Mouse (Mus musculus): ENCODE measurements around the gene Ndufc1.
"Not testable (repeated sequence)": the region's sequence is repeated elsewhere in the genome, so short reads cannot be mapped to it uniquely, and the experiment has no call there.

Ndufc1 gene

GRCm38 (mm10) chr3:51396219-51397068 is 12.3 kb downstream of the Ndufc1 start, which contains the start of gene Mgarp:
Gene Mgarp (minus strand): TSS chr3:51396738.
- no peak for DNase-seq (ENCODE audit: low read depth, low spot score)

DNA sequence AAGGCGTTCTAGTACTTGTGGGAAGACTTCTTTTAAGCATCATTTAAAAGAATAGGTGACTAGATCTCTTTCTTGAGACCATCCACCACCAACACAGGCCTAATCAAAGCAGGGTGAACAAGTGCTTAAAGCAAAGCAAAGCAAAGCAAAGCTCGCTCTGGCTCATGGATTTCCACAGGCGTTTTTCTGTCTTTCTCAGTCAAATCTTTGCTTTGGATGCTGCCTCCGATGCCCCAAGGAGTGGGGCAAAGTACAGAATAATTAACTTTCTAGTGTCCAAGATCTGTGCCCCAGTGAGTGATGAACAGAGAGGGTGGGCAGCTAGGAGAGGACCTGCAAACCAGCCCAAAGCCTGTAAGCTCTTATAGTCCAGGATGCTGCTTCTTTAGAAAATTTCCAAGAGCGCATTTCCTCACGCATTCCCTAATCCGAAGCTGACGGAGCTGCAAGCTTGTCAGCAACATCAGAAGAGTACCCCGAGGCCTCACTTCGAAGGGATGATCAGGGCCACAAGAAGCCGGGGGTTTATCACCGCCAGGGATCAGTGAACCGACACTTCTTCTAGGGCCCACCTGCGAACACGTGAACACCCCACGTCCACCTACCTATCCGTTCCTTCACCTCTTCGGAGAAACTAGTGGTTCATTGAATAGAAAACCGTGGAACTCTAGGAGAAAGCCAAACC is 13.2 kb downstream of the Ndufc1 start:
- DNase-seq (ENCODE audit: low read depth, low spot score): no peak

DNA sequence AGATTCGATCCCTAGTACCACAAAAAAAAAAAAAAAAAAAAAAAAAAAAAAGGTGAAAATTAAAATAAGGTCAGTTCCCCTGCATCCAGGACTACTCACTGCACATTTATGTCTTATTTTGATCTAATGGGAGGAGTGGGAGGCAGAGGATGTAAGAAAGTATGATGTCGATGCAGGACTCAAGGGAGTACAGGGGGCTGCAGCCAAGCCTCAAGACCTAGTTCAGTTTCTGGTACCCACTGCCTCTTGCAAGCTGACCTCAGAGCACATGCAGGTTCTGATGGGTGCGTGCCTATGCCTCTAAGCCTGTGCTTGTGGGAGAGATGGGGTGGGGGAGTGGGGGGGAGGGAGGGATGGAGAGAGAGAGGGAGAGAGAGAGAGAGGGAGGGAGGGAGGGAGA is 13.9 kb downstream of the Ndufc1 start:
- no peak for DNase-seq (ENCODE audit: low read depth, low spot score)

GRCm38 (mm10) chr3:51393651-51394050 is 15.1 kb downstream of the Ndufc1 start:
- no peak for DNase-seq (ENCODE audit: low read depth, low spot score)

DNA sequence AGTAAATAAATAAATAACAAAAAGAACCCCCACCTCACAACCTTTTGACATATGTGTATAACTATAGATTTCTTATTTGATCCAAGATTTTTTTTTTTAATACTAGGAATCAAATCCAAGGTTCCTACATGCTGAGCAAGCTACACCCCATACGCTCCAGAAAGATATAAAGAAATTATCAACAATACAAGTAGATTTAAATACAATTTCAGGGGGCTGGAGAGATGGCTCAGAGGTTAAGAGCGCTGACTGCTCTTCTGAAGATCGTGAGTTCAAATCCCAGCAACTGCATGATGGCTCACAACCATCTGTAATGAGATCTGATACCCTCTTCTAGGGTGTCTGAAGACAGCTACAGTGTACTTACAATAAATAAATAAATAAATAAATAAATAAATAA is 15.8 kb downstream of the Ndufc1 start:
- DNase-seq (ENCODE audit: low read depth, low spot score): not testable (repeated sequence)

DNA sequence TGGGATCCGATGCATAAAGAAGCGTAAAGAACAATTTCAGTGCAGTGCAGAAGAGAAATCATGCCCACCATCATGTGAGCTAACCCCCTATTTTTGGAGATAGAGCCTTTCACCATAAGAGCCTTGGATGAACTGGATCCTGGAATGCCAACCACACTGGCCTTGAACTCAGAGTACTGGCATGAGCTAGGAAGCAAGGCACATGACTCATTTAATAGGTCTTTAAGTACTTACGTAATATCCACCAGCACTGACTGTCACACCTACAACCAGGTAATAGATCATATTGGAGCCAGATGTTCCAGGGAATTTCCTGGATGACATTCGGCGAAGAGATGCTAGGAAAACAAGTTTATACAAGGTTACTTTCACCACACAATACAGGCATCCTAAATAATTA is 17.2 kb downstream of the Ndufc1 start:
- DNase-seq (ENCODE audit: low read depth, low spot score): no peak

- no peak for DNase-seq (ENCODE audit: low read depth, low spot score)
These were observed 17.7 kb downstream of the Ndufc1 start for GRCm38 (mm10) chr3:51391095-51391494.

DNA sequence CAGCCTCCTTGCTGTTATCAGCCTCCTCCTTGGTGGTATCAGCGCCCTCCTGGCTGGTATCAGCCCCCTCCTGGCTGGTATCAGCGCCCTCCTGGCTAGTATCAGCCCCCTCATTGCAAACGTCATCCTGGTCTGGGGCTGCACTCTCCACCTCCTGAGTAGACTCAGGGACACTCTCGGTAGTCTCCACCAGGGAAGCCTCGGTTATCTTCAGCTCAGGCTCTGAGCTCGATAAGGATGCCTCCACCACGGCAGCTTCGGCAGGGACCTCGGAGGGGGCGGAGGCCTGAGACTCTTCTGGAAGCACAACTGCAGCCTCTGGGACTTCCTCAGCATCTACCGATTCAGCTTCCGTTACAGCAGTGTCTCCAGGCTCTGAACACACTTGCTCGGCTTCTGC is 19.9 kb downstream of the Ndufc1 start:
- DNase-seq (ENCODE audit: low read depth, low spot score): no peak

DNA sequence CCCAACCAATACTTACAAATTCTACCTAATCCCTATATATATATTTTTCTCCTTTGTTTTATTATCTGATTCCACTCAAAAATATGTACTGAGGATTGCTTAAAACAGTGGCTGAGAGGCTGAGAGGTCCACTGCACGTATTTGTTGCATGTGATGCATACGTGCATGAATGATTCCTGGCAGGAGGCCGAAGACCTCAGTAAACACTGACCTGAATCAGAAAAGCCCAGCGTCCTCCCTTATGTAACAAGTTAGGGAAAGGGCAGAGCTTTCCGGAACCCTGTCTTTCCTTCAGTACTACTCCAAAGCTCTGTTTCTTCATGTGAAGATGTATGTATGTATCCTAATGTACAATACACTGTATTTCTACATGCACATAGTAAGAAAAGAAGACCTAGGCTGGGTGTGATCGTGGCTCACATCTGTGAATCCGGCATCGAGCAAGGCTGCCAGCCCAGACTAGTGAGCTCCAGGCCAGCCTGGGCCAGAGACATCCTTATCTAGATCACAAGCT is 20.9 kb downstream of the Ndufc1 start:
- no peak for DNase-seq (ENCODE audit: low read depth, low spot score)

DNA sequence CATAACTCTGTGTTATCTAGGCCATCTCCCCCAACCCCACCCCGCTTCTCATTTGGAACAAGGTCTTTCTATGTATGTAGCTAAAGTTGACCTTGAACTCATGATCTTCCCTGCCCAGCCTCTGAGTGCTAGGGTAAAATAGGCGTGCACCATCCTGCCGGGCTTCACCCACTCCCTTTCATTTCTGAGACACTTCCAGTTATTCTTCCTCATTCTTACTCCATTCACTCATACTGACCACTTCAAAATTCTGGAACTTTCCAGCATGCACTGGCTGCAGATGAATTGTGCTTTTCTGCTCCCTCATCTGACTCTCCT is 21.7 kb downstream of the Ndufc1 start:
- no peak for DNase-seq (ENCODE audit: low read depth, low spot score)

DNA sequence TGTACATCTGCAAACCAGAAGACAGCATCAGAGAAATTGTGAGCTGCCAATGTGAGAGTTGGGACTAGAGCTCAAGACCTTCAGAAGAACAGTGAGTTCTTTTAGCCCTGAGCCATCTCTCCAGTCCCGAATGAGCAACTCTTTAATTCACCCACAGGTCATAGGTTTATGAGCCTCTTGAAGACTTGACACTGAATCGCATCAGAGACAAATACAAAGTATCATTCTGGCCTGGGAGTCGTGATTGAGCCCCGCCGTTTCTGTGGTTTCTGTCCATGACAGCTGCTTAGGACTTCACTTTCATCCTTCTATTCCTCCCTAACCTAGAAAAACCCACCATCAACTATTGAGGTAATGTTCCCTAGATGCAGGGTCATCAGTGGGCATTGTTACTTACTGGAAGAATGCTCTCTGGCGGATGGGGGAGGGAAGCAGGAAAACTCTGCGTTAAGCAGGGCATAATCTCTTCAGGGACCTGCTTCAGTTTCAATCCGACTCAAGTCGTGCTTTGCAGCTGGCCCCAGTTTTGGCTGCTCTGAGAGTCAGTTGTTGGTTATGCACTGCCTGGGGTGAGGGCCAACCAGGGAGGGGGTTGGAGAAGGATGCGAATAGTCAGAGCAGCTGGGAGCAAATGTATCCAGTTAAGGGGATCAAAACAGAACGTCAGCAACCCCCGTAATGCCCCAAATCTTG is 22.2 kb downstream of the Ndufc1 start:
- DNase-seq (ENCODE audit: low read depth, low spot score): peak; percentile 56

DNA sequence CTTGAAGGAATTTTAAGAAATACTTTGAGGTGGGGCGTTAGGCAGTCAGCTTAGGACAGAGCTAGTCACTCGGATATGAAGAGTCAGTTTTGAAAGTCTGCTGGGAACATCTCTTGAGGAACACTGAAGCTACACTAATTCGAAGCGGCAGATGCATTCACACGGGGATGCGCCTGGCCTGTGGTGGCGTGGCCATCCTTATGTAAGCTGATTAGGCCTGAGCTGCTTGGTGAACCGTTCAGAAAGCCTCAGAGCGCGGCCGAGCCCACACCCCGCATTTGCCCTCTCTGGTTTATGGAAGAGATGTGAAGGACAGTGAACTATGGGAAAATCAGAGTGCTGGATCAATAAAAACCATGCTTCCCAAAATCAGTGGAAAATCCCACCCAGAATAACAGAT is 25.4 kb downstream of the Ndufc1 start:
- no peak for DNase-seq (ENCODE audit: low read depth, low spot score)

GRCm38 (mm10) chr3:51380660-51381014 is 28.2 kb downstream of the Ndufc1 start:
- DNase-seq (ENCODE audit: low read depth, low spot score): no peak

- DNase-seq (ENCODE audit: low read depth, low spot score): no peak
These were observed 28.8 kb downstream of the Ndufc1 start for GRCm38 (mm10) chr3:51379786-51380659.

- no peak for DNase-seq (ENCODE audit: low read depth, low spot score)
These were observed 30.2 kb downstream of the Ndufc1 start for GRCm38 (mm10) chr3:51378665-51378946.

GRCm38 (mm10) chr3:51377878-51378664 is 30.7 kb downstream of the Ndufc1 start:
- DNase-seq (ENCODE audit: low read depth, low spot score): no peak

- peak; percentile 34 for DNase-seq (ENCODE audit: low read depth, low spot score)
These were observed 33.2 kb downstream of the Ndufc1 start for GRCm38 (mm10) chr3:51375307-51376265.

- DNase-seq (ENCODE audit: low read depth, low spot score): no peak
These were observed 35.2 kb downstream of the Ndufc1 start for GRCm38 (mm10) chr3:51373544-51373943.

- DNase-seq (ENCODE audit: low read depth, low spot score): no peak
These were observed 35.9 kb downstream of the Ndufc1 start for GRCm38 (mm10) chr3:51372883-51373282.

DNA sequence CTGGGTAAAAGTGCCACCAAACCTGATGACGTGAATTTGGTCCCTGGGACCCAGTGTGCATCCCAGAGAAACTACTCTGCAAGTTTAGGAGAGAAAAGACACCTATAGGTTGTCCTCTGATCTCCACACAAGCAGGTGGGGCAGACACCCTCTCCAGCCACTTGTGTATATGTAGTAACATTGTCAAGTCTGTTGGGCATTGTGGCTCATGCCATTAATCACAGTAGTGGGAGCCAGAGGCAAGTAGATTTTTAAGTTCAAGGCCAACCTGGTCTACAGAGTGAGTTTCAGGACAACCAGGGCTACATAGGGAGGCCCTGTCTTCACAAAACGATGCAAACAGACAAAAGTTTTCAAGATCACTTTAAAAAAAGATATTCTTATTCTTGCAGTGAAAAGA is 37.0 kb downstream of the Ndufc1 start:
- no peak for DNase-seq (ENCODE audit: low read depth, low spot score)

Data from skeletal muscle tissue, adult 2 months (tissue).